Mouse (Mus musculus): ENCODE measurements around the gene Pik3ip1.
A peak's percentile ranks its signal among the peaks of the same experiment; 100 is the strongest.

Gene Pik3ip1

DNA sequence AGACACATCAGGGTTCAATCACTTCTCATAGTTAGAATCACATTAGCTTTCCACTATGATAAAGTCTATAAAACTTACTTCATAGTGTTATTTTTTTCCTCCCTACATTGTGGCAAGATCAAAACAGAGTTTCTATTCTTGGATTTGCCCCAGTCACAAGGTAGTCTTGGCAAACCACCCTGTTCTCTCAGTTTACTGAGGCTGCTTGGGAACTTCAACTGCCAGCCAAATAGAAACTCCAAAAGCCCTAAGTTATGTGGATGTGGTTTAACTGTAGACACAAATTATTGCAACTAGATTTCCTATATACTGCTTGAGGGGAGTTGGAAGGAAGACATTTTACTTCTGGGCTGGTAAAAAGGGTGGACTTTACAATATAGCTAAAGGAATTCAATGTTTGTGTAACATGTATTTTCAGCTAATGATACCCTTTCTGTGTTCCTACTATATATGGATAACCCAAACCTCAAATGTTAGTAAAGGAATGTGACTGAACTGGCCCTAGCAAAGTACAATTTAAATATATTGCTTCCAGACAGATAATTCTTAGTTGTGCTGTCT, at the start of gene Pik3ip1:
Pik3ip1 (plus strand) TSS at position 511 of the 561 bp plus-strand sequence.
- no peak for DNase-seq

DNA sequence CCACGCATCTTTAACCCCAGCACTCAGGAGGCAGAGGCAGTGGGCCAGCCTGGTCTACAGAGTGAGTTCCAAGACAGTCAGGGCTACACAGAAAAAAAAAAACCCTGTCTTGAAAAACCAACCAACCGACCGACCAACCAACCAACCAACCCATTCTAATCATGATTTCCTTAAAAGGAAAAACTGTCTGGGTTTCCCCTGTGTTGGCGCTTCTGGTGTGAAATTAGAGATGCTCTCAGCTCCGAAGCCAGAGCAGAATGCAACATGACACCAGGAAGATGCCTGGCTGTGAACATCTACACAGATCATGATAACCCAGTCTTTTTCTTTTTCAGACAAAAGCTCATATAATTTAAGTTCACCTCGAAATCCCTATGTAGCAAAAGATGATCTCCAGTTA, 47.3 kb upstream of the Pik3ip1 start:
- no peak for DNase-seq

DNA sequence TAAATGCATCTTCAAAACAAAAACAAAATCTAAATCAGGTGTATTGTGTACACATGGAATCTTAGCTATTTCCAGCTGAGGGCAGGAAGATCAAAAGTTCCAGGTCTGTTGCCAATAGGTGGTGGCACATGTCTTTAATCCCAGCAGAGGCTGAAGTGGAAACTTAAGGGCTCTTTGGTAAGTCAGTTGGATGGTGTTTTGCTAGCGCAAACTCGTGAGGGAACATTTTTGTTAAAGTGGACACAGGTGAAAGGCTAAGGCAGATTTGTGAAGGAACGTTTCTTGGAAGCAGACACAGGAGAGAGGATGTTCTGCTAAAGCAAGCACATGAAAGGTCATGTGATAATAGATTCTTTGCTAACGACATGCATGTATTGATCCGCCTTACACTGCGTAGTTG, 46.6 kb upstream of the Pik3ip1 start:
- no peak for DNase-seq

DNA sequence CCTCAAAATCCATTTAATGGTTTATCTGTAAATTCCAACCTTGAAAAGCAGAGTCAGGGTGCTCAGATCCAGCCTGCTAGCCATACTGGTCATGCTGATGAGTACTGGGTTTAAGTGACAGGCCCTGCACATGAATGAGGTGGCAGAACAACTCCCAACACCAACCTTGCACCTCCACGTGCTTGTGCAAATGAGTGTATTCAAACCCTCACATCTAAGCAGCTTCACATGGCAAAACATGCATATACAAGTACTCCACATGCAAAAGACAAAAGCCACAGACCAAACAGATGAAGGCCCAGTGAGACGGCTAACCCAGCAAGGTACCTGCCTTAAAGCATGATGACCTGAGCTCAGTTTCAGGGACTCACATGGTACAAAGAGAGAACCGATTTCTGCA, 44.3 kb upstream of the Pik3ip1 start:
- no peak for DNase-seq

DNA sequence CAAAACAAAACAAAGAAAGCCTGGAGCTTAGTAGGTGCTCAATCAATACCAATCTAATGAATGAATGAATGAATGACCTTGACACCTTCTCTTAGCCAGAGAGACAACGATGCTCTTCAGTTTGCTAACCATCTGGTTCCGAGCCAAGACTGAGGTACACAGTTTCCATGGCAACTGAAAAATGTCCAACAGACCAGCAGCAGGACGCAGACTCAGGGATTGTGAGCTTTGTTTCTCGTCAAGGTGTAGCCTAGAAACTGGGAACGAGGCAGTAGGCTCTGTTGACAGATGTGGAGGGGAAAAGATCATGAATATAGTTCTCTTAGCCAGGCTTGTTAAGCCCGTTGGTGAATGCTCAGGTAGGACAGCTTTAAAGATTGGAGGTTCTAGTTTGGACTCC, 43.1 kb upstream of the Pik3ip1 start:
- DNase-seq, result no peak

DNA sequence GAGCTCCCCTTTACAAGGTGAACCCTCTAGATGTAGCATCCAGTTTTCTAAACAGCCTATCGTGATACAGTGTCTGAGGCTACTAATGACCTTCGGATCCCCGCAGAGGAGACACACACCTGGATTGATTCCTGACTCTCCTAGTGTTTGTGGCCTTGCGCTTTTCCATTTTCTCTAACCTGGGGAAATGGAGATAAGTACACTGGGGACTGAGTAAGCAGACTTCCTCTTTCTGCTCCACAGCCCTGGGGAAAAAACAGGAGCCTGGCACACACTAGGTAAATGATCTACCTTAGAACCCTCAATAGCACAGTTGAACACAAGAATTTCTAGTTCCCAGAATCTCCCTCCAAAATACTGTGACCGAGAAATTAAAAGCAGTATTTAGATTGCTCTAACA, 42.3 kb upstream of the Pik3ip1 start:
- DNase-seq, result peak in 1 of 2 experiments; percentile 2

DNA sequence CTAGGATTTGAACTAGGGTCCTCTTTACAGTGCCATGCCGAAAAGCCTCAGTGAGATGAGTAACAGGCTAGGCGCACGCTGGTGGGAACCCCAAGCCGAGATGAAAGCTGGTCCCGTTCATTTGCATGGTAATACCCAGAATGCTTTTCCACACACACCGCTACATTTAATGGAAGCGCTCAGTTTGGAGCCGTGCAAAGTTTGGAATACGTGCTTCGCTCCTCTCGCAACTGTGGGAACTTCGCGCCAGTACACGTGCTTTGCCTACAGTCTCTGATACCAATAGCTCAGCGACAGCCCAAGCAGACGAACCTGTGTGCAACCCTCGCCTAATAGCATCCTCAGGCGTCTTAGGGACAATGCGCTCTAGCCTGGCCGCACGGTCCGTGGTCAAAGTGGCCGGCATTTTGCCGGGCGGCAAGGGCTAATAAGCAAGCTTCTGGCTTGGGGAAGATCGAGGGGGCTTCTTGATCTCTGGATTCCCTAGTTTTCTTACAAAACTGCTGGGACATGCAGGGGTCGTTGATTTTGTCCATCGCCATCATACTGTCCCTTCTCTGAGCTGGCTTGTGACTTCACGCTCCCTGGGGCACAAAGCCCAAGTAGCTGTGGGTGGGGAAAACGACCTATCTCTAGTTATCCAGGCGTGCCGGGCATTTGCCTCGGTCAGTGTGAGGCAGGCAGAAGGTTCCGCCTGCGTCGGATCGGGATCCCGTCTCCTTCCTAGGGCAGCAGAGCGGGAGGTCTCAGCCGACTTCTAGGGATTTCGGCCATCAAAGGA, 41.5 kb upstream of the Pik3ip1 start, which contains the start of gene Patz1:
Patz1 (plus strand) TSS at position 354 of the 781 bp plus-strand sequence.
- DNase-seq, result peak in 1 of 2 experiments; percentile 24

DNA sequence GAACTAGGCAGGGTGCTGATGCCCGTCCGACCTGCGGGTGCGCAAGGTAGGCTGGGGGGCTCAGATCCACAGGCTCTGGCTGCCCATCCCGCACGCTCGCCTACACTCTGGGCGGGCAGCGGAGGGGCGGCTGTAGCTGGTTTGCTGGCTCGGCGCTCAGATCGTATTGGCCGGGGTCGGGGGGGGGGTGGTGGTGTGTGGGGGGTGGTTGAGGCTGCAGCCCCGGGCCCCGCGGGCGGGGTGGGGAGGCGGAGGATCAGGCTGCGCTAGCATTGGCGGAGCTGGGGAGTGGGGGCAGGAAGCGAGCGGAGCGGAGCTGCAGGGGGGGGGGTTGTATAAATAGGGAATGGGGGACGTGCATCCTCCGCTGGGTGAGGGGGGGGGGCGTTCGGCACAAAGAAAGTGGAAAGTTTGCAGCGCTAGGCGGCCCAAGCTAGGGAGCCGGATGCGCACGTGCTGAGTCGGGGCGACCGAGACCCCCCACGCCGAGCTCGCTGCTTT, 40.8 kb upstream of the Pik3ip1 start:
- DNase-seq, result peak; percentile 86 to 94

DNA sequence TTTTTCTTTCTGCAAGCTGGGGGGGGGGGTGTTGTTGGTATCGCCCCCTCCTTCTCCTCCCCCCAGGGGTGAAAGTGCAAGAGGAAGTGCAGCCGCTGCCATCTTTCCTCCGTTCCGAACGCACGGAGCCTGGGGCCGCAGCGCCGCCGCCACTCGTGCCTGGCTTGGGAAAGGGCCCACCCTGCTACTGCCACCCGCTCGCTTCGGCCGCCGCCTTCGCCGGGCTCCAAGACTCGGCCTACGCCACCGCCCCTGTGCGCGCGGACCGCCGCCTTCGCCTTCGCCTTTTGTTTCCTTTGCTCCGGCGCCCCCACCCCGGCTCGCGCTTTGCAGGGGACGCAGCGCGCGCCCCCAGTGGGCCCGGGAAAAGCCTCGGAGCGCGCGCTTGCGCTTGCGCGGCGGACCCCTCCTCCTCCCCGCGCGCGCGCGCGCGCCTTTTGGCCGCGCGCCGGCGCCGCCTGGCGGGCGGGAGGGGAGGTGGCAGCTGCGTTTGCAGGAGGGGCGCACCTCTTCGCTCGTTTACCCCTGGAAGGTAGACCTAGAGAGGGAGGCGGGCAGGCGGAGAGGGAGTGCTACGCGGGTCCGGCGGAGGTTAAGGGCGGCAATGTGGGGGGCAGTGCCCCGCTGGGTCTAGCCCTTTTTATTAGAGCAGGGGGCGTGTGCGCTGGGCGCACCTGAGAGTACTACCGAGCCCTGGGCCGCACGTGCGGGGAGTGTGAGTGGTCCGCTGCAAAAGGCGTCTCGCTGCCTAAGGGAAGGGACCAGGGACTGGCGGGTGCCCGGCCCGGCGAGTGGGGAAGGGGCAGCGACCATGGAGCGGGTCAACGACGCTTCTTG, 40.2 kb upstream of the Pik3ip1 start:
- peak; percentile 88 to 93 for DNase-seq

DNA sequence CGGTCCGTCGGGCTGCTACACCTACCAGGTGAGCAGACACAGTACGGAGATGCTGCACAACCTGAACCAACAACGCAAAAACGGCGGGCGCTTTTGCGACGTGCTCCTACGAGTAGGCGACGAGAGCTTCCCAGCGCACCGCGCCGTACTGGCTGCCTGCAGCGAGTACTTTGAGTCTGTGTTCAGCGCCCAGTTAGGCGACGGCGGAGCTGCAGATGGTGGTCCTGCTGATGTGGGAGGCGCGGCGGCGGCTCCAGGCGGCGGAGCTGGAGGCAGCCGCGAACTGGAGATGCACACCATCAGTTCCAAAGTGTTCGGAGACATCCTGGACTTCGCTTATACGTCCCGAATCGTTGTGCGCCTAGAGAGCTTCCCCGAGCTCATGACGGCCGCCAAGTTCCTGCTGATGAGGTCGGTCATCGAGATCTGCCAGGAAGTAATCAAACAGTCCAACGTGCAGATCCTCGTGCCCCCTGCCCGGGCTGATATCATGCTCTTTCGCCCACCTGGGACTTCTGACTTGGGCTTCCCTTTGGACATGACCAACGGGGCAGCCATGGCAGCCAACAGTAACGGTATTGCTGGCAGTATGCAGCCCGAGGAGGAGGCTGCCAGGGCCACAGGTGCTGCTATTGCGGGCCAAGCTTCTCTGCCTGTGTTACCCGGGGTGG, 39.4 kb upstream of the Pik3ip1 start:
- peak; percentile 58 to 66 for DNase-seq

DNA sequence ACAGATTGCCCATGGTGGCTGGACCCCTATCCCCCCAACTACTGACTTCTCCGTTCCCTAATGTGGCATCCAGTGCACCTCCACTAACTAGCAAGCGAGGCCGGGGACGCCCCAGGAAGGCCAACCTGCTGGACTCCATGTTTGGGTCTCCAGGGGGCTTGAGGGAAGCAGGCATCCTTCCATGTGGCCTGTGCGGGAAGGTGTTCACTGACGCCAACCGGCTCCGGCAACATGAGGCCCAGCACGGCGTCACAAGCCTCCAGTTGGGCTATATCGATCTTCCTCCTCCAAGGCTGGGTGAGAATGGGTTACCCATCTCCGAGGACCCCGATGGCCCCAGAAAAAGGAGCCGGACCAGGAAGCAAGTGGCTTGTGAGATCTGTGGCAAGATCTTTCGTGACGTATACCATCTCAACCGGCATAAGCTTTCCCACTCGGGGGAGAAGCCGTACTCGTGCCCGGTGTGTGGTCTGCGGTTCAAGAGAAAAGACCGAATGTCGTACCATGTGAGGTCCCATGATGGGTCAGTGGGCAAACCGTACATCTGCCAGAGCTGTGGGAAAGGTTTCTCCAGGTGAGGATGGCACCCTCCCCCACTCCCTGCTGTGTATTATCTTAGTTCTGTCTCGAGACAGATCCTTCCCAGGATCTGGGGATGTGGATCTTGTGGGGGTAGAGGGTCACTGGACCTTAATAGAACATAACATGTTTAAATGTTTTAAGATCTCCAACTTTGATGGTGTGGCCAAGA, 38.7 kb upstream of the Pik3ip1 start:
- DNase-seq, result peak; percentile 34 to 40

DNA sequence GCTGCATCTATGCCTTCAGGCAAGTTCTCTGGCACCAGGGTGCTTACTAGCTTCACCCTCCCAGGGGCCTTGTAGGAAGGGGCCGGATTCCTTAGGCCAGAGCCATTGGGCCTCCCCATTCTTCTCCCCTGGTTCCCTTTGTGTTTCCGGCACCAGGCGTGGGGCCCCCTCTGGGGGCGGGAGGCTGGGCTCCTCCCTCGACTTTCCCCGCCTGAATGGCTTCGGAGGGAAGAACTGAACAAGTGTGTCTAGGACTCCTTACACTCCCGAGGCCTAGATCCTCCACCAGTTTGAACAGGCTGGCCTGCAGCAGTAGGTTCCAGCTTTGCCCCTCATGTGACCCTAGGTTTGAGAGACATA, 38.2 kb upstream of the Pik3ip1 start:
- DNase-seq, result peak; percentile 74 to 81

DNA sequence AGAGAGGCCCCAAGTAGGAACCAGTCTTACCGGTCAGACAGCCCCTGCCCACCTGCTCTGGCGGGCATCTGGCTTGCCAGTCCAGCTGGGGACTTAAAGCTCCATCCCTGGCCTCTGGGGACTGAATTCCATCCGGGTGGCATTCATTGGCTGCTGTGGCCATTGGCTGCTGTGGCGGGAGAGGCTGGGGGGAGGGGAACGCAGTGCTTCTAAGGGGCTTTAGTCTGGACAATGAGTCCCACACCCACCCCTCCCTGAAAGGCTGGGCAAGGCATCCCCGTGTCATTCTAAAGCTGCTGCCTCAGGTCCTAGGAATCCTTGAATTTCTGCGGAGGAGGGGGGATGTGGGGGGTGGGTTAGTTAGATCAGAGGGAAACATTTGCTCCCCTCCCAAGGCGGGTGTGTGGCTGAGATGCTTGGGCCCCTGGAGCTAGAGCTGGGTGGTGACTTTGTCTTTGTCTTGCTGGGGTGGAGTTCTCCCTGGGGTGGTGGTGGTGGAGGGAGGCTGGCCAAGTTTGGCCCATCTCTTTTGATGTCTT, 37.4 kb upstream of the Pik3ip1 start:
- DNase-seq, result peak; percentile 58 to 75

DNA sequence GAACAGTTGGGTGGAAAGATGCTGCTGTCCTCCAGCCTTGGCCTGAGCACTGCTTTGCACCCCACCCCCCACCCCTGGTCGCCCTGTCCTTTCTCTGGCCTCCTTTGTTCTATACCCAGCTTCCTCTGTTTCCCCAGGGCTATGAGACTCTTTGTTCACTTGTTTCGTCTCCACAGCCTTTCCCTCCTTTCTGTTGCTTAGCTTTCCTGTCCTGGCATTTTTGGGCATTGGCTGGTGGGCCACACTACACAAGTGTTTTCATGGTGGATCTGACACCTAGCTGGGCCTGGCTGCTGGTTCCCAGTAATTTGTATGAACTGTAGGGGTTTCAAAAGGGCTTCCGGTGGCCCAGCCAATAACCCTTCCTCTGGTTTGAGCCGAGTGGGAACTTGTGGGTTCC, 36.8 kb upstream of the Pik3ip1 start:
- DNase-seq, result no peak

DNA sequence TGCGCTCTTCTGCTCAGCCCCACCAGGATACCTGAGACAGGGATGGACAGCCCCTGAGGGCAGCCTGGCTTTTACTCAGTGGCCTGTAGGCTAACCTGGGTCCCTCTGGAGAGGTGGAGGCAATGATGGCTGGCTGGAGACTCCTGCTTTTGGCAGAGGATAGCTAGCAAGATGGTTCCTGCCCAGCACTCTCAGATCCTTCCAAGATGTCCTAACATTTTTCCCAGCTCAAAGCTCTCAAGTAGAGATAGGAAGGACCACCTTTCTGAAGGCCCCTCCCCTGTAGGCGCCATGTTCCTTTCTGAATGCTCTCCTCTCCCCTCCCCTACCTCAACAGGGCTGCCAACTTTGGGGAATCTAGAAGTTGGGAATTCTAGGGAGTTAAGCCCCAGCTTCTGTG, 35.6 kb upstream of the Pik3ip1 start:
- no peak for DNase-seq

DNA sequence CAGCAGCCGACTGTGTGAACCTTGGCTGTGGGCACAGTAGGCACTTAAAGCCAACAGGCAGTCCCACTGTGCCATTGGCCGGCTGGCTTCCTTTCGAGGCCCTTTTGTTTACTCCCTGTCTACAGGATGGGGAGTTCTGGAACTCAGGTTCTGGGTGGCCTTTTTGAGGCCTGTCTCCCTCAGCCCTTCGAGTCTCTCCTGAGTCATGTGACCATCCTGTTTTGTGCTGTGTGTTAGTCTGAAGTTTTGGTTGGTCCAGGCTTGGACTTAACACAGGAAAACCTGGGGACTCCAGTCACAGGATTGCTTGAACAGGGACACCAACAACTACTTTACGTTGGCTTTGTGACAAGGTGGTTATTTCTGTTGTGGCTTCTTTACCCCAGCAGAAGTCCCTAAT, 34.1 kb upstream of the Pik3ip1 start:
- DNase-seq, result peak in 1 of 2 experiments; percentile 15

DNA sequence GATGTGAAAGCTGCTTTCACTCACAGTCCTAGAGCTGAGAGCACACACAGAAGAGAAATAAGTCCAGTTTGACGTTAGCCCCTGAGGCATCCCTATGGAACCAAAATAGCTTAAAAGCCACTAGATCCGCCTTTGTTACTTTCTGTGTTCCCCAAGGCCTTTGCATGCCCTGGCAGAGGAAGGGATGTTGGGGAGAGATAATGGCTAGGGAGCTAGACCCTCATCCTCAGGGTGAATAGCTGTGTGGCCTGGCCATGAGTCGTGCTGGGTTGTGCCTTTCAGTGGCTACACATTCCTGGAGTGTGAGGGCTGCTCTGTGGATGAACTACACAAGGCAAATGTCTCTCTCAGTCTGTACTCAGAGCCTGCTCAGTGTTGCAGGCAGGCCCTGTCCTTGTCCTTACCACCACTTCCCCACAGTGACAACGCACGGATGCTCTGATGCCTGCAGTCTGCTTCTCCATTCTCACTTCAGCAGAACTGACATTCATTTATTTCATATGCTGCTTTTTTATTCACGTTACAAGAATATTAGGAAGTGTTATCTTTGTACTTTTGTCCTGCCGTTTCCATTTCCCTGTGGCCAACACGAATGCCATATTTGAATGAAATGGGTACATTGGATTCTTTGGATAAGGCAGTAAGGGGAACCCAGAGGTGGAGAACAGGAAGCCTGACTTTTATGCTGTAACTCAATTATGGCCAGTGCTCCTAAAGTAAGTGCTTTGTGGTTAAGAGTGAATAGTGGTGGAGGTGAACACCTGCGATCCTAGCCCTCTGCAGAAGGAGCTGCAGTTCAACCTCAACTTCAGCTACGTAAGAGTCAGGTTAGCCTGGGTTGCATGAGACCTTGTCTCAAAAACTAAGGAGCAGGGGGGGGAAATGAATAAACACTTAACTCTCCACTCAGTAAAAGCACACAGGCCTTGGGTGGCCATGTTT, 32.1 kb upstream of the Pik3ip1 start:
- DNase-seq, result peak in 1 of 2 experiments; percentile 10

DNA sequence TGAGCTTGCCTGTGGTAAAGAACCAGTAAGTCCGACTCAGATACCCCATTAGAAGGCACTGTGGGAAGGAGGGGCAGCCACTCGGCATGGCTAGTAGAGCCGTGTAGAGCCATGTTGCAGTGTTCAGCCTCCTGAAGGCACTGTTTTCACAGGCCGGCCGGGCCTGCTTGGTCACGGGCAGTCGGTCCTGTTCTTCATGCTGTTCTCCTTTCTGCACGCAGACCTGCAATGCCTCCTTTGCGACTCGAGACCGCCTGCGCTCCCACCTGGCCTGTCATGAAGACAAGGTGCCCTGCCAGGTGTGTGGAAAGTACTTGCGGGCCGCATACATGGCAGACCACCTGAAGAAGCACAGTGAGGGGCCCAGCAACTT, 31.4 kb upstream of the Pik3ip1 start:
- peak in 1 of 2 experiments; percentile 22 for DNase-seq

DNA sequence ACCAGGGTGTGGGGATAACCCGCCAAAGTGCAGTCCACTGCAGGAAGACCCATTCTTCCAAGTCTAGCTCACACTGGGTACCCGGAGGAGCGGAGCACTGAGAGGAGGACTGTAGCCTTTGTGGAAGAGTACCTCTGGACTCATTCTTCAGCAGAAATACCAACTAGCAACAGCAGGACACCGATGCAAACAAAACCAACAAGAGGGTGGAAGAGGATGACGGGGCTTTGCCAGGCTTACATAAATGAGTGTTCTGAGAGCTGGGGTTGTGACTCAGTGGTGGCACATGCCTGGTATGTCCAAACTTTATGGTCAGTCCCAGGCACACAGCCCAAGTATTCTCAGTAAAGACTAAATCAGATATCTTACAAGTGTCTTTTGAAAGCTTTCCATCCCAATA, 29.1 kb upstream of the Pik3ip1 start:
- DNase-seq, result no peak

DNA sequence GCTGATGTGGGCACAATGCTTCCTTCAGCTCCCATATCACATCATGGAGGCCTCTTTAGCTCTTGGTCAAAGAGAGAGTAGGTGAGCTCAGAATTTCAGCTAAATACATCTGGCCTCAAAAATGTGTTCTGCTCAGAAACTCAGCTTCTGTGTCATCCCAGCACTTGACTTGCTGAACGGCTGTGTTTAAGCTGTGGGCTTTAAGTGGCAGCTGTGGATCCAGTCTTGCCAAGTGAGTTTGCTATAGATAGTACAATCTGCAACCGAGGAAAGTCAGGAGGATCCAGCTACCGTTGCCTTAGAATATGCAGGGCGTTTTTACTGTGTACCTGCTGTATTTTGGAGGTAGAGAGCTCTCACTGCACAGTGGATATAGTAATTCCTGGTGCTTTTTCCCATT, 27.8 kb upstream of the Pik3ip1 start:
- DNase-seq, result no peak

DNA sequence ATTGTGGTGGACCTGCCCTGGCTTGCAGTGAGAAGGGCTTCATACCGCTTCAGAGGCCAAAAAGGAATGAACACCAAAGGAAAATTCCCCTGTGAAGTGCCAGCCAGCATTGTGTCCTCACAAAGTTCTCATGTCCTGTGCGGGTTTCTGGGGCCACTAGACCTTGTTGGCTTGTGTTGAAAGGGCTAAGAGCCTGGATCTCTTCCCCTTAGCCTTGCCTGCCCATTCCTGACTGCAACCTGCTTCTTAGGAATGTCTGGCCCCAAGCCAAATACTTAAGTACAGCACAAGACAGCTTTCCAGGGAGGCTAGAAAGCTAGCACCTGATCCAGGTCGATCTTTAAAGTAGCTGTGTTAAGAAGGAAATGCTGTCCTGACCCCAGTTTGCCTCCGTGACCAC, 27.4 kb upstream of the Pik3ip1 start:
- DNase-seq, result peak; percentile 52 to 63
